Mouse (Mus musculus) ES-E14 (cell line): ENCODE data around the gene Cbr2.

Experiments used
- HCFC1 ChIP-seq: IDR thresholded peaks from 2 replicates; pipeline ENCODE4 v1.6.1; 2012; ENCODE audit warnings: low read length, inconsistent platforms, borderline replicate concordance; ENCODE audit not compliant: insufficient read depth
- ZC3H11A ChIP-seq: IDR thresholded peaks from 2 replicates; pipeline ENCODE4 v1.6.1; 2012; ENCODE audit warnings: low read depth, mild to moderate bottlenecking, inconsistent platforms, low read length, borderline replicate concordance

- TF ChIP-seq ZC3H11A (no peak), HCFC1 (no peak)
These were observed 1.5 kb downstream of the Cbr2 start for GRCm38 (mm10) chr11:120730331-120730870.
